Mouse (Mus musculus) layer of hippocampus, adult 2 months (tissue): ENCODE results near the gene Lrrc10b. TPM values are rescaled to one million over a fixed set of nuclear protein-coding genes. Genes with fewer than 3 reads are reported as not detected.

Source experiments
- DNase-seq, 2 experiments: peaks; one replicate each; pipeline ENCODE4 v3.0.0; 2022; ENCODE audit warnings: low spot score in 2 of 2
- H3K27ac ChIP-seq: fragments of 200-600 bp; 2 replicates; pipeline ENCODE4 v1.8.1; 2022
- H3K4me3 ChIP-seq: fragments of 200-600 bp; 2 replicates; pipeline ENCODE4 v1.8.1; 2022; ENCODE audit warnings: mild to moderate bottlenecking
- CTCF ChIP-seq: fragments of 200-600 bp; conservative IDR thresholded peaks from 2 replicates; pipeline ENCODE4 v1.8.1; 2022; ENCODE audit warnings: antibody characterized with exemption, mild to moderate bottlenecking, moderate library complexity
- total RNA-seq, 2 experiments: library from RNA; stranded (reverse); gene quantifications; 2 replicates each; pipeline ENCODE4 v1.2.3; 2021

The Lrrc10b gene
- total RNA-seq, 2 experiments from 2014 or later: 83.9 to 84.6 TPM

GRCm38 (mm10) chr19:10415508-10415907 lies 41.8 kb downstream of the Lrrc10b start:
- no peak for TF ChIP-seq CTCF
- Histone ChIP-seq H3K4me3 (no peak overlapping the region), H3K27ac (no peak overlapping the region)
- DNase-seq: no peak

- TF ChIP-seq CTCF: no peak
- H3K4me3 ChIP-seq: no peak overlapping the region; the same call in 1 of the 2 replicates
- H3K27ac ChIP-seq: no peak overlapping the region
- DNase-seq: no peak
Observed at GRCm38 (mm10) chr19:10413701-10414242, 43.5 kb downstream of the Lrrc10b start.

Other genes starting within 250 kb of the Lrrc10b start
- 10 to 100 TPM; 27.0 to 27.8 TPM for gene Myrf, start 216.7 kb downstream of the Lrrc10b start, total RNA-seq
- gene Dagla, start 152.6 kb downstream of the Lrrc10b start, total RNA-seq: 100 to 1,000 TPM; 130 to 131 TPM
- 100 to 1,000 TPM; 315 to 321 TPM for gene Syt7, start 68.4 kb downstream of the Lrrc10b start, total RNA-seq
- 1 to 10 TPM; 2.4 to 3.0 TPM for gene Ppp1r32, start 25.5 kb upstream of the Lrrc10b start, total RNA-seq
- gene Cpsf7, start 67.8 kb upstream of the Lrrc10b start, total RNA-seq: 10 to 100 TPM; 80.9 to 81.7 TPM
- 10 to 100 TPM; 53.4 to 63.0 TPM for gene Sdhaf2, start 68.7 kb upstream of the Lrrc10b start, total RNA-seq
- 10 to 100 TPM; 10.8 to 11.4 TPM for gene Tmem216, start 98.8 kb upstream of the Lrrc10b start, total RNA-seq
- 10 to 100 TPM in 1 of 2 experiments, 1 to 10 TPM in 1; 9.1 to 11.1 TPM for gene Cyb561a3, start 119.7 kb upstream of the Lrrc10b start, total RNA-seq
- gene Tmem138, start 119.9 kb upstream of the Lrrc10b start, total RNA-seq: 10 to 100 TPM; 12.2 to 12.8 TPM
- 100 to 1,000 TPM; 194 to 210 TPM for gene Ddb1, start 147.9 kb upstream of the Lrrc10b start, total RNA-seq
- 10 to 100 TPM; 16.5 to 19.1 TPM for gene Tkfc, start 148.2 kb upstream of the Lrrc10b start, total RNA-seq
- gene Vwce, start 176.7 kb upstream of the Lrrc10b start, total RNA-seq: under 1 TPM; 0.39 to 0.72 TPM
- not detected for gene Pga5, start 220.6 kb upstream of the Lrrc10b start, total RNA-seq
- 10 to 100 TPM; 21.7 to 22.4 TPM for gene Vps37c, start 231.3 kb upstream of the Lrrc10b start, total RNA-seq